Mouse (Mus musculus) olfactory bulb, adult 2 months (tissue): ENCODE measurements around the gene Prpf38a. TPM values are rescaled to one million over a fixed set of nuclear protein-coding genes. Genes with fewer than 3 reads are reported as not detected.

Source experiments
- H3K27ac ChIP-seq: fragments of 200-500 bp; 2 replicates; pipeline ENCODE4 v1.5.1; 2012; ENCODE audit warnings: low read depth, low read length; ENCODE audit not compliant: insufficient read depth
- H3K4me1 ChIP-seq: fragments of 200-500 bp; 2 replicates; pipeline ENCODE4 v1.6.1; 2012; ENCODE audit warnings: low read length; ENCODE audit not compliant: control insufficient read depth, insufficient read depth
- H3K4me3 ChIP-seq: fragments of 200-500 bp; 2 replicates; pipeline ENCODE4 v1.5.1; 2012; ENCODE audit warnings: mild to moderate bottlenecking, low read depth, low read length, moderate library complexity; ENCODE audit not compliant: insufficient read depth
- CTCF ChIP-seq: fragments of 200-500 bp; IDR thresholded peaks from 2 replicates; pipeline ENCODE4 v1.5.1; 2012; ENCODE audit warnings: low read depth, mild to moderate bottlenecking, low read length, moderate library complexity; ENCODE audit not compliant: insufficient read depth
- POLR2A ChIP-seq: fragments of 200-500 bp; IDR thresholded peaks from 2 replicates; pipeline ENCODE4 v1.6.1; 2012; ENCODE audit warnings: mild to moderate bottlenecking, low read depth, low read length, moderate library complexity; ENCODE audit not compliant: insufficient read depth
- WGBS: fragments of 180-500 bp; shearing (Covaris S2); methylation state at CpG from one replicate; pipeline ENCODE4 v1.1.7; 2018; 5-methylcytosine and 5-hydroxymethylcytosine counted together
- polyA plus RNA-seq: library from polyadenylated mRNA; stranded (reverse); fragments of >200 nt; gene quantifications from 2 replicates; pipeline ENCODE4 v1.2.4, GENCODE M21; 2012; ENCODE audit warnings: low replicate concordance; ENCODE audit not compliant: missing spikeins, insufficient read depth, insufficient read length

The Prpf38a gene
- polyA plus RNA-seq: not detected in 2 replicates

DNA sequence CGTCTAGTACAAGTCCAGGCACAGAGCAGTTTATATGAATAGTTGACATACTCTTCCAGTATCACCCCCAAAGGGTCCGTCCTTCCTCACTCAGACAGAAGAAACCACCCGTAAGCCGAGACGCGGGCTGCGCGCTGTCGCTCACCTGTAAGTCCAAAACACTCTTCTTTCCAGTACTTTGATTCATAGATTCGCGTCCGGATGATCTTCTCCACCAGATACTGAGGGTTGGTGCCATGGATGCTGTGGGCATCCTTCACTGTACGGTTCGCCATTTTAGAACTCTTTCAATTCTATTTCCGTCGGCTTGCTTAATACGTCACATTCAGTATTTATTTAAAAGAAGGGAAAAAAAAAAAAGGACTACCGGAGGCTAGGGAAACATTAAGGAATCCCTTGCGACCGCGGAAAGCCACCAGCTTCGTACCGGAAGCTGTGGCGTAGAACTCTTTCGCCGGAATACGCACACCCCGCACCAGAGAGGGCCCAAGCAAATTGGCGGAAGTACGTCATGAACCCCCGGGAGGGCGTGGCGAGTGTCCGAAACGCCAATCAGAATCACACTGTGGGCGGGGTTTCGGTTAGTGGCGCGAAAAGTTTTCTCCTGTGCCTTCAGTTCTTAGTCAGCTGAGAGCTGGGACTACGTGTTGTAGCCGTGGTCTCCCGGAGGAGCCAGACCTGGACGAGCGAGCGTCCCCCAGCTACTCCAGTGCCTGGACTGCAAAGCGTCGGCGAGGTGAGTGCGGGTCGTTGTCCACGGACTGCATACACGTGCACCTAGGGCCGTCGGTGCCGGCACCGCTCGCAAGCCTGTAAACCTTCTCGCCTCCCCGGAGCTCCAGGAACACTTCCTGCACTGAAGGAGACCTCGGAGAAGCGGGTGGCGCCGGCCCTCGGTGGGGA lies at the start of gene Prpf38a, which contains the start of gene Orc1:
Gene Prpf38a, minus strand, starts transcription at position 497 of the 903 bp plus-strand sequence.
Gene Orc1, plus strand, starts transcription at position 584 of the 903 bp plus-strand sequence.
- Histone ChIP-seq H3K4me1 (peaks cover 12% of the 10 kb centered on the region), H3K27ac (peak within 1 kb of the TSS; percentile 64; the same call in 1 of the 2 replicates), H3K4me3 (peak within 1 kb of the TSS; percentile 85)
- under 1% methylated on average over 64 of the region's 64 CpGs for WGBS
- TF ChIP-seq CTCF (no peak), POLR2A (peak; percentile 46; the same call in 1 of the 2 replicates)

DNA sequence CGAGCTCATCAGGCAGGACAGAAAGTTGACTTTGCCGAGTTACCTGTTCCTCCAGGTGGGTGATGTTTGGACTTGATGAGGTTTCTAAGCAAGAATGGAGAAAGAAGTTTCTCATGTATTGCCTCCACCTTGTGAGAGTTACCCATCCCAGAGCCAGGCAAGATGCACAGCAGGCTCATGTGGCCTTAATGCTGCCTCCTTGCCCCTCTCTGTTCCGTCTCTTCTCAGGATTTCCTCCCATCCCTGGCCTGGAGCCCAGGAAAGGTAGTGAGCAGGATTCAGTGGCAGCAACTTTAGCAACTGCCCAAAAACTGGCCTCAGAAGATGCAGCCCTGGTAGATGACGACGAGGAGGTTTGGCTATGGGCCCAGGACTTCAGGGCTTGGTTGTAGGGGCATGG lies 47.9 kb upstream of the Prpf38a start:
- no peak for TF ChIP-seq CTCF
- no peak for TF ChIP-seq POLR2A
- WGBS: 81% methylated on average over 5 of the region's 5 CpGs
- H3K4me1 ChIP-seq: no peaks in the 10 kb centered on the region

DNA sequence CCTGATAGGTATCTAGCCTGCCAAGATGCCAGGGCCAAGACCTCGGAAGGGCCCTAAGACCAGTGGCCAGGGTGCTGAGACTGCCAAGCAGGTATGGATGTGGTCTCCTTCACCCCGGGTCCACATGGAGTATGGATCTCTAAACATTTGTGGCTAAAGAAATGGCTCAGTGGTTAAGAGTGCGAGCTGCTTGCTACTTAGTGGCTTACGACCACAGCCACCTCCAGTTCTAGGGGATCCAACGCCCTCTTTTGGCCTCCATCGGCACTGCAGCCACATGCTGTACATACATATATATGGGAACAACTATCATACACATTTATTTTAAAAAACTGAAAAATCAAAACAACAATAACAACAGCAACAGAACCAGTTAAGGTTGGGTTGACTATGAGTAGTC lies 42.4 kb upstream of the Prpf38a start:
- H3K4me3 ChIP-seq: no peak overlapping the region
- 98% methylated on average over 6 of the region's 6 CpGs for WGBS
- TF ChIP-seq CTCF: no peak
- TF ChIP-seq POLR2A: no peak

More for the DNA sequence above, 47.9 kb upstream of the Prpf38a start:
- H3K4me3 ChIP-seq: no peak overlapping the region
- no peak overlapping the region for H3K27ac ChIP-seq

DNA sequence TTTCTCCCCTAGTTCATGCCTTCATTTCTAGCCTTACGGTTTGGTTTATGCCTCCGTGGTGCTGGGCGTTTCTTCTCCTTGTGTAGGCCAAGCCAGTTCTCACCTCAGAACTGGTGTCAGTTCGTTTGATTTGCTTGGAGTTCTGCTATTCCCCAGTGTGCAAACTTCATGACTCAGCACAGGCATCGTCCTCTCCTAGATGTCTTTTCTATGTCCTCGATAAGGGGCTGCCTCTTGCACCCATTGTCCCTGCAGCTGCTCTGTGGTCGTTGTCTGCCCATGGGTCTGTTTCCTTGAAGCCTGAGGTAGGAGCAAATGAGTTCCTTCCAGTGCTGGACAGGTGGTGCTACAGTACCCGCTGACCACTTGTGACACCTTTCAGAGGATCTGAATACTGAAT lies 41.4 kb upstream of the Prpf38a start:
- TF ChIP-seq POLR2A (no peak), CTCF (no peak)
- H3K4me3 ChIP-seq: peak overlapping the region; percentile 80
- WGBS: 8% methylated on average over 8 of the region's 8 CpGs
- H3K4me1 ChIP-seq: peaks cover 10% of the 10 kb centered on the region
- H3K27ac ChIP-seq: peak overlapping the region; percentile 35

More for the DNA sequence above, 42.4 kb upstream of the Prpf38a start:
- H3K27ac ChIP-seq: no peak overlapping the region
- peaks cover 10% of the 10 kb centered on the region for H3K4me1 ChIP-seq

DNA sequence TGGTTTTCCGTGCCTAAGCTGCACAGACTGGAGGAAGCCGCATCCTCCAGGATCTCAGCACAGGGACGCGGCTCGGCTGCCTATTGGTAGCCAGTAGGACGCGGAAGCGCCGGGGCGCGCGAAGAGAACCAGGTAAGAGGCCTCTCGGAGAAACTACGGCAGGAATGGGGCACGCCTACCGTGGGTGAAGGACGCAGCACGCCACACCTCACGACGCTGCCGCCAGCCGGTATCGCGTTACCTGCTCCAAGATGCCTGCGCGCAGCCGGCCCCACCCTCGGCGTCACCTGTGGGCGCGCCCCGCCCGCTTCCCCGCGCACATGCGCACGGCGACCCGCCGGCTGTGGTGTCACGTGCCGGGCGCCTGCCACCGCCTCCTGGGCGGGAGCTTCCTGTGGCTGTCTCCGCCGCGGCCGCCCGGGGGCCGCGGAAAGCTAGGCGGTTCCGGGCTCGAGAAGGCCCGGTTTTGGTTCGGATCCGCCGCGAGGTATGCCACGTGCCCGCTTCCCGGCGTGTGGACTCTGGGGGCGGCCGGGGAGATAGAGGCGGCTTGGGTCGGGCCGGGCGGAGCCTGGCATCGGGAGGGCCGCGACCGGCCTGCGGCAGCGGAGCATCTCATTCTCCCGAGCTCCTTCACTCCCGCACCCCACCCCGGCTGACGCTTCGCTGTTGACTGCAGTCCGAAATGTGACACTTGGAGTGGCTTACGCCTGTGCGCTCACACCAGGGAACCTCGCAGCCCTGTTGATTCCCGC lies 40.6 kb upstream of the Prpf38a start, which contains the start of gene Cc2d1b:
Gene Cc2d1b, plus strand, starts transcription at position 354 of the 755 bp plus-strand sequence.
- Histone ChIP-seq H3K27ac (peak within 1 kb of the TSS; percentile 35), H3K4me1 (peaks cover 10% of the 10 kb centered on the region), H3K4me3 (peak within 1 kb of the TSS; percentile 80)
- TF ChIP-seq POLR2A: peak; percentile 97
- no peak for TF ChIP-seq CTCF
- WGBS: under 1% methylated on average over 86 of the region's 86 CpGs

DNA sequence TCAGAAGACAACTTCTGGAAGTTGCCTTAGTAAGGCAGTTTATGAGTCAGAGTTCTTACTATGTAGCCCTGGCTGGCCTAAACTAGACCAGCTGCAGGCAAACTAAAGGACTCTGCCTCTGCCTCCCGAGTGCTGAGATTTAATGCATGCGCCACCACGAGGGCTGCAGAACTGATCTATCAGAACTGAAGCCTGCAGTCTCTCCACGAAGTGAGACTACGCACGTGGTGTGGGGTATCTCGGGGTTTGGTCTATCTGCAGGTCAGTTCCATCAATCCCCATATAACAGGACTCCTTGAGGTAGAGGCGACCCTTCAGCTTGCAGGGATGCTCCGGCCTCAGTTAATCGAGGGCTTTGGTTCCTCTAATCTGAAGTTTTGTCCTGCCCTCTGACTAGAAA lies 40.0 kb upstream of the Prpf38a start:
- WGBS: under 1% methylated on average over 10 of the region's 10 CpGs
- TF ChIP-seq CTCF (no peak), POLR2A (no peak)
- H3K4me1 ChIP-seq: peaks cover 10% of the 10 kb centered on the region
- peak overlapping the region; percentile 31; the same call in 1 of the 2 replicates for H3K27ac ChIP-seq
- H3K4me3 ChIP-seq: peak overlapping the region; percentile 80

DNA sequence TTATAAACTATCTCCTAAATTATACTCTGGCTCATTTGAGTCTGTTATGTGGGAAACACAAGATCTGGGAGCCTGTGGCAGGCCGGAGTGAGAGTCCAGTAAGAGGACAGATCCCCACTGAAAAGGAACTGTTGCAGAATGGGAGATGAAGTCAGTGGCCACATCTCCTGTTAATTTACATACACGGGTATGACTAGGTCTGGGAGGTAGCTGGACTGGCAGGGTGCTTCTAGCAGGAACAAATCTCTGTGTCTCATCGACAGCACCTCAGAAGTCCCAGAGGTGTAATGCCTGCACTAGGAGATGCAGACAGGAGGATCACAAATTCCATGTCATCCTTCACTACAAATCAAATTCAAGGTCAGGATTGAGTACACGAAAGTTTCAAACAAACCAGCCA lies 39.5 kb upstream of the Prpf38a start:
- Histone ChIP-seq H3K4me1 (peaks cover 10% of the 10 kb centered on the region), H3K4me3 (no peak overlapping the region), H3K27ac (0 out of 2 replicates have a peak overlapping the region, but pooled peaks have one; percentile 31)
- TF ChIP-seq CTCF (no peak), POLR2A (no peak)
- WGBS: 68% methylated on average over 4 of the region's 4 CpGs

DNA sequence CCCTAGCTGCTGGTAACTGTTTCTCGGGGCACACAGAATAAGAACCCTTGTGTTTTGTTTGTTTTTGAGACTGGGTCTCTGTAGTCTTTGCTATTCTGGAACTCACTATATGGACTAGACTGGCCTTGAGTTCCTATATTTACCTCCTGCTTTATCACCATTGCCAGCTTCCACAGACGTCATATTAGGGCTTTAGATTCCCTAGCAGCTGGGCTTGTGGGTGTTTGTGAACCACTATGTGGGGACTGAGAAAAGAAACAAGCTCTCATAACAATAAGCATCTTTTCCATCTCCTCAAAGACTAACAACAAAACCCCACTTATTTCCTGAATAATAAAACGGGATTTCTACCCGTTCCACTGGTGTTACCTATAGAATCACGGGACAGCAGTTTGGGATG lies 31.8 kb upstream of the Prpf38a start:
- H3K4me3 ChIP-seq: no peak overlapping the region
- no peaks in the 10 kb centered on the region for H3K4me1 ChIP-seq
- TF ChIP-seq POLR2A (no peak), CTCF (no peak)
- H3K27ac ChIP-seq: no peak overlapping the region
- WGBS: 83% methylated on average over 5 of the region's 5 CpGs

DNA sequence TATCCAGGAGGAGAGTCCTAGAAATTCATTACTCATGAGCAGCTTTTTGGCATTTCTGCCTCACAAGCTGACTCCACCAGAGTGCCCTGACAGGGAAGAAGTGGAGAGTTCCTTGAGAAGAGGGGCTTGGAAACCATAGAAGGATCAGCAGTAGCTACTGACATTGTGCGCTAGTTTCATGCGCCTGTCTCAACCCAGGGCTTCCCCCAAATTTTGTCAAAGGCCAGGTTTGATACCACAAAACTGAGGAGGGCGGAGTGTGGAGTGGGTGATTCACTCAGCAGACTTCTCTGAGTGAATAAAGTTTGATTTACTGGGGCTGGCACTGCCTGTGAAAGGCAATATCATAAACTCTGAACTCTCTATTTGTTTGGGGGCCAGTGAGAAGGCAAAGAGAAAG lies 29.5 kb upstream of the Prpf38a start:
- Histone ChIP-seq H3K4me3 (no peak overlapping the region), H3K4me1 (no peaks in the 10 kb centered on the region), H3K27ac (no peak overlapping the region)
- TF ChIP-seq CTCF (no peak), POLR2A (no peak)
- WGBS: 93% methylated on average over 3 of the region's 3 CpGs
